Mouse (Mus musculus): ENCODE measurements around the gene Nsun5. TPM values are rescaled to one million over a fixed set of nuclear protein-coding genes. Genes with fewer than 3 reads are reported as not detected.

The Nsun5 gene
- polyA plus RNA-seq, 1 experiment from 2014 or later, result 10.0 TPM

GRCm38 (mm10) chr5:135400244-135400643 is 30.5 kb downstream of the Nsun5 start:
- H3K4me1 ChIP-seq (ENCODE audit: insufficient read depth), result 0 out of 2 replicates have a peak, but pooled peaks cover 3% of the 10 kb centered on the region
- H3K36me3 ChIP-seq (replicated peaks; ENCODE audit: insufficient read depth, low read length), result no peaks in the 10 kb centered on the region
- H3K27me3 ChIP-seq (ENCODE audit: insufficient read depth, low read length), result no peaks in the 10 kb centered on the region
- no peak overlapping the region for H3K4me2 ChIP-seq (ENCODE audit: low read depth, low read length)
- DNase-seq (peak; percentile 86), ATAC-seq (peak; percentile 48; the same call in 1 of the 2 replicates)
- WGBS (ENCODE audit: insufficient replicate concordance), result 0% methylated on average over 2 of the region's 2 CpGs
- no peak overlapping the region for H3K9ac ChIP-seq (replicated peaks)
- no peaks in the 10 kb centered on the region for H3K9me3 ChIP-seq (ENCODE audit: low read length)
- no peak overlapping the region for H3K27ac ChIP-seq (ENCODE audit: low read depth)
- no peak overlapping the region for H3K4me3 ChIP-seq (ENCODE audit: low read depth, low read length)
- peak; percentile 97 for TF ChIP-seq CTCF (IDR thresholded peaks at IDR 0.05; ENCODE audit: low read depth)
- TF ChIP-seq EP300 (IDR thresholded peaks at IDR 0.05; ENCODE audit: low read depth), result no peak

GRCm38 (mm10) chr5:135404623-135405022 is 34.9 kb downstream of the Nsun5 start:
- Histone ChIP-seq H3K9ac (replicated peaks) (no peak overlapping the region), H3K27ac (ENCODE audit: low read depth) (no peak overlapping the region), H3K9me3 (ENCODE audit: low read length) (no peaks in the 10 kb centered on the region), H3K4me1 (ENCODE audit: insufficient read depth) (no peaks in the 10 kb centered on the region), H3K36me3 (replicated peaks; ENCODE audit: insufficient read depth, low read length) (no peaks in the 10 kb centered on the region), H3K27me3 (ENCODE audit: insufficient read depth, low read length) (no peaks in the 10 kb centered on the region), H3K4me2 (ENCODE audit: low read depth, low read length) (no peak overlapping the region), H3K4me3 (ENCODE audit: low read depth, low read length) (no peak overlapping the region)
- ATAC-seq, result no peak
- WGBS (ENCODE audit: insufficient replicate concordance), result 48% methylated on average over 20 of the region's 20 CpGs
- no peak for DNase-seq
- TF ChIP-seq EP300 (IDR thresholded peaks at IDR 0.05; ENCODE audit: low read depth), result no peak
- no peak for TF ChIP-seq CTCF (IDR thresholded peaks at IDR 0.05; ENCODE audit: low read depth)

- no peak overlapping the region for H3K27ac ChIP-seq (ENCODE audit: low read depth)
- H3K36me3 ChIP-seq (replicated peaks; ENCODE audit: insufficient read depth, low read length), result no peaks in the 10 kb centered on the region
- H3K4me1 ChIP-seq (ENCODE audit: insufficient read depth), result no peaks in the 10 kb centered on the region
- DNase-seq (no peak), ATAC-seq (peak; percentile 45)
- H3K9me3 ChIP-seq (ENCODE audit: low read length), result no peaks in the 10 kb centered on the region
- TF ChIP-seq EP300 (IDR thresholded peaks at IDR 0.05; ENCODE audit: low read depth) (no peak), CTCF (IDR thresholded peaks at IDR 0.05; ENCODE audit: low read depth) (no peak)
- H3K27me3 ChIP-seq (ENCODE audit: insufficient read depth, low read length), result no peaks in the 10 kb centered on the region
- no peak overlapping the region for H3K4me2 ChIP-seq (ENCODE audit: low read depth, low read length)
- no peak overlapping the region for H3K4me3 ChIP-seq (ENCODE audit: low read depth, low read length)
- no peak overlapping the region for H3K9ac ChIP-seq (replicated peaks)
- WGBS (ENCODE audit: insufficient replicate concordance), result 64% methylated on average over 9 of the region's 9 CpGs
Observed at GRCm38 (mm10) chr5:135405437-135405836, 35.7 kb downstream of the Nsun5 start.

GRCm38 (mm10) chr5:135408114-135408513 is 38.4 kb downstream of the Nsun5 start:
- H3K4me2 ChIP-seq (ENCODE audit: low read depth, low read length), result no peak overlapping the region
- H3K36me3 ChIP-seq (replicated peaks; ENCODE audit: insufficient read depth, low read length), result no peaks in the 10 kb centered on the region
- DNase-seq (no peak), ATAC-seq (no peak)
- no peaks in the 10 kb centered on the region for H3K9me3 ChIP-seq (ENCODE audit: low read length)
- WGBS (ENCODE audit: insufficient replicate concordance), result 71% methylated on average over 4 of the region's 4 CpGs
- H3K9ac ChIP-seq (replicated peaks), result no peak overlapping the region
- H3K27ac ChIP-seq (ENCODE audit: low read depth), result no peak overlapping the region
- no peak overlapping the region for H3K4me3 ChIP-seq (ENCODE audit: low read depth, low read length)
- no peaks in the 10 kb centered on the region for H3K27me3 ChIP-seq (ENCODE audit: insufficient read depth, low read length)
- no peaks in the 10 kb centered on the region for H3K4me1 ChIP-seq (ENCODE audit: insufficient read depth)
- TF ChIP-seq CTCF (IDR thresholded peaks at IDR 0.05; ENCODE audit: low read depth), result no peak
- no peak for TF ChIP-seq EP300 (IDR thresholded peaks at IDR 0.05; ENCODE audit: low read depth)

- H3K27me3 ChIP-seq (ENCODE audit: insufficient read depth, low read length), result no peaks in the 10 kb centered on the region
- H3K4me3 ChIP-seq (ENCODE audit: low read depth, low read length), result no peak overlapping the region
- WGBS (ENCODE audit: insufficient replicate concordance), result 78% methylated on average over 9 of the region's 9 CpGs
- DNase-seq, result no peak
- no peaks in the 10 kb centered on the region for H3K4me1 ChIP-seq (ENCODE audit: insufficient read depth)
- no peak for ATAC-seq
- no peak for TF ChIP-seq CTCF (IDR thresholded peaks at IDR 0.05; ENCODE audit: low read depth)
- TF ChIP-seq EP300 (IDR thresholded peaks at IDR 0.05; ENCODE audit: low read depth), result no peak
- H3K36me3 ChIP-seq (replicated peaks; ENCODE audit: insufficient read depth, low read length), result no peaks in the 10 kb centered on the region
- no peak overlapping the region for H3K4me2 ChIP-seq (ENCODE audit: low read depth, low read length)
- H3K9me3 ChIP-seq (ENCODE audit: low read length), result no peaks in the 10 kb centered on the region
- H3K27ac ChIP-seq (ENCODE audit: low read depth), result no peak overlapping the region
- H3K9ac ChIP-seq (replicated peaks), result no peak overlapping the region
Observed at GRCm38 (mm10) chr5:135410266-135410665, 40.5 kb downstream of the Nsun5 start.

Small RNAs within 50 kb of the gene (microRNA-seq; reads per million reads assigned to microRNA genes)
- gene Mir7033, result not detected

Other genes with a start within 250 kb of the Nsun5 start
- 10.4 and 12.3 TPM in 2 replicates for gene Tbl2, start 220.3 kb upstream of the Nsun5 start, polyA plus RNA-seq (2015; fragmentation: Nextera tagmentation; extraction: Ambion mirVana)
- gene Bcl7b, start 201.7 kb upstream of the Nsun5 start, polyA plus RNA-seq (2015; fragmentation: Nextera tagmentation; extraction: Ambion mirVana), result 30.1 and 32.6 TPM in 2 replicates
- 10.5 and 11.7 TPM in 2 replicates for gene Baz1b, start 182.7 kb upstream of the Nsun5 start, polyA plus RNA-seq (2015; fragmentation: Nextera tagmentation; extraction: Ambion mirVana)
- 0.16 and 0.25 TPM in 2 replicates for gene Fzd9, start 118.7 kb upstream of the Nsun5 start, polyA plus RNA-seq (2015; fragmentation: Nextera tagmentation; extraction: Ambion mirVana)
- gene Fkbp6, start 19.9 kb upstream of the Nsun5 start, polyA plus RNA-seq (2015; fragmentation: Nextera tagmentation; extraction: Ambion mirVana), result not detected in 2 replicates
- not detected in 2 replicates for gene Trim50, start 16.7 kb upstream of the Nsun5 start, polyA plus RNA-seq (2015; fragmentation: Nextera tagmentation; extraction: Ambion mirVana)
- 3.2 and 3.5 TPM in 2 replicates for gene Pom121, start 24.6 kb downstream of the Nsun5 start, polyA plus RNA-seq (2015; fragmentation: Nextera tagmentation; extraction: Ambion mirVana)
- gene Hip1, start 175.2 kb downstream of the Nsun5 start, polyA plus RNA-seq (2015; fragmentation: Nextera tagmentation; extraction: Ambion mirVana), result 2.4 and 2.7 TPM in 2 replicates
- gene Ccl26, start 193.6 kb downstream of the Nsun5 start, polyA plus RNA-seq (2015; fragmentation: Nextera tagmentation; extraction: Ambion mirVana), result not detected in 2 replicates
- 25.6 and 28.4 TPM in 2 replicates for gene Ccl24, start 203.1 kb downstream of the Nsun5 start, polyA plus RNA-seq (2015; fragmentation: Nextera tagmentation; extraction: Ambion mirVana)

Data from liver, postnatal 0 days (tissue).